Mouse (Mus musculus) MEL (cell line): Measurements from ENCODE around the gene Pik3ca.

ENCODE experiments used
- CTCF ChIP-seq, 3 experiments: IDR thresholded peaks in 2 of 3; conservative IDR thresholded peaks in 1 of 3; 2 replicates each; pipeline ENCODE4 v1.5.1; 2011 to 2012; ENCODE audit warnings: low read length in 3 of 3, low read depth in 2 of 3, mild to moderate bottlenecking in 2 of 3, improper control_type of control experiment in 1 of 3, inconsistent platforms in 1 of 3, mixed read lengths in 1 of 3, moderate library complexity in 1 of 3; ENCODE audit not compliant: control insufficient read depth in 1 of 3, insufficient read depth in 1 of 3, poor library complexity in 1 of 3, severe bottlenecking in 1 of 3
- SMC3 ChIP-seq: IDR thresholded peaks from 2 replicates; pipeline ENCODE4 v1.6.1; 2011; ENCODE audit warnings: low read depth, low read length, improper control_type of control experiment
- ZMIZ1 ChIP-seq: IDR thresholded peaks from 2 replicates; pipeline ENCODE4 v1.6.1; 2012; ENCODE audit warnings: low read depth, mild to moderate bottlenecking, inconsistent platforms, low read length, improper control_type of control experiment, moderate library complexity

- TF ChIP-seq SMC3 (no peak), CTCF (IDR thresholded peaks at IDR 0.05 in 2 of 3, conservative IDR thresholded peaks at IDR 0.05 in 1 of 3; ENCODE audit: control insufficient read depth in 1 of 3, insufficient read depth in 1 of 3, low read depth in 2 of 3, low read length in 3 of 3, poor library complexity in 1 of 3, severe bottlenecking in 1 of 3) (no peak), ZMIZ1 (no peak)
Observed at GRCm38 (mm10) chr3:32505841-32506240, 108.4 kb downstream of the Pik3ca start.
